Mouse (Mus musculus): ENCODE data around the gene Hspb2. TPM values are rescaled to one million over a fixed set of nuclear protein-coding genes. Genes with fewer than 3 reads are reported as not detected.
A peak's percentile ranks its signal among the peaks of the same experiment; 100 is the strongest.

The Hspb2 gene
- total RNA-seq (2021), result 100 to 1,000 TPM; 120 to 128 TPM
- long read RNA-seq, experiment 1, transcript Hspb2-201 (2 exons, 773 nt), result major isoform, 81 of 90 reads
- long read RNA-seq, experiment 1, transcript Hspb2-202 (2 exons, 552 nt), result minor isoform, 5 of 90 reads
- long read RNA-seq, experiment 1, partial matches to known transcripts, result 0 of 90 reads
- long read RNA-seq, experiment 1, other reads (novel, unspliced or antisense), result 4 of 90 reads
- long read RNA-seq, experiment 2, transcript Hspb2-201 (2 exons, 773 nt), result major isoform, 88 of 95 reads
- long read RNA-seq, experiment 2, partial matches to known transcripts, result 0 of 95 reads
- long read RNA-seq, experiment 2, other reads (novel, unspliced or antisense), result 5 of 95 reads

DNA sequence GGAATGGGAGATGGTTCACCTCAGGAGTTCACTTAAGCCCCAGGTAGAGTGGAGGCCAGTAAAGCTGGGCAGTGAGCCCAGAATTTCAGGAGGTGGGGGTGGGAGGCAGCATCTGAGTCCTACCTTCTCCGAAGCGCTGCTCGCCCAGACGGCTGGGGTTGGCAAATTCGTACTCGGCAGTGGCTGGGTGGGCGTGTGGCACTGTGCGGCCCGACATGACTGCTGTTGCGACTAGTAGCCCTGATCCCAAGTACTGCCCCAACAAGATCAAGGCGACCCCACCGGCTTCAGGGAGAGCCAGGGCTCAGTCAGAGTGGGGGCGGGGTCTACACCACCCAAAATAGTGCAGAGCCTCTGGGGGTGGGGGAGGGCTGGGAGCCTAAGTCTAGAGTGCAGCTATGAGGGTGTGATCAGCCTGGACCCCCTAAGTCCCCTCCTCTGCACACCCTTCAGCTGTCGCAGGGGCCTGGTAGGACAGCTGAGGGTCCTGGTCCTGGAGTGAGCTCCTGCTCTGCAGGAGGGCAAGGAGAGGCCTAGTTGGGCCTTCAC is at the start of gene Hspb2:
Gene Hspb2, minus strand, starts transcription at position 301 of the 549 bp plus-strand sequence.
- peak; percentile 63 for DNase-seq

GRCm38 (mm10) chr9:50800985-50801384 is 48.8 kb upstream of the Hspb2 start:
- peak; percentile 29 for DNase-seq

- no peak for DNase-seq
Measured at GRCm38 (mm10) chr9:50798368-50798767, 46.2 kb upstream of the Hspb2 start.

DNA sequence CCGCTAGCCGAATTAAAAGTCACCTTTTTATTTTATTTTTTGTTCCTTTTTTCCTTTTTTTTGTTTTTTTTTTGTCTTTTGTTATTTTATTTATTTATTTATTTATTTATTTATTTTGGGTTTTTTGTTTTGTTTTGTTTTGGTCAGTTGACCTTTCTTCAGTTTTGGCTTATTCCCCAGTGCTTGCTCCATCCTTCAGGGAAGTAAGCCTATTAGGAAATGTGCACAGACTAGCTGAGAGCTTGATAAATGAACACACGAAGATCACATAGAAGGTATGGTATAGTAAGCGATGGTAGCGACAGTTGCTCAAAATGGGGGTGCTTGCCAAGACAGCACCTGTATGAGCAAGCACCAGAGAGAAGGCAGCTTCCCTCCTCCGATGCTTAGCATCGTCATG is 45.5 kb upstream of the Hspb2 start:
- no peak for DNase-seq

GRCm38 (mm10) chr9:50796776-50797175 is 44.6 kb upstream of the Hspb2 start:
- no peak for DNase-seq

- DNase-seq, result no peak
Measured at GRCm38 (mm10) chr9:50795266-50795665, 43.1 kb upstream of the Hspb2 start.

DNA sequence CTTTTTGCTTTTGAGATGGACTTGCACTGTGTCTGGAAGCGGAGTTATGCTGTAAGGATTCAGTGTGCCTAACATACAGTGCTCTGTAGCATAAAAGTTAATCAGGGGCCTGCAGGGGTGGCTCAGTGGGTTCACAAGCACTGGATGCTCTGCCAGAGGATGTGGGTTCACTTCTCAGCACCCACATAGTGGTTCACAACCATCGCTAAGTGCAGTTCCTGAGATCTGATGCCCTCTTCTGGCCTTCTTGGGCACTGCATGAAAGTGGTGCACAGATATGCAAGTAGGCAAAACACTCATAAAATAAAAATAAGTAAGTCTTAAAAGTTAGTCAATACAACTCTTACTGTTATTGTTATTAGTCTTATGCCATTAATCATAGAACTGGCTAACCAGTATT is 30.0 kb upstream of the Hspb2 start:
- peak; percentile 29 for DNase-seq

- no peak for DNase-seq
Measured at GRCm38 (mm10) chr9:50776162-50776760, 24.1 kb upstream of the Hspb2 start.

DNA sequence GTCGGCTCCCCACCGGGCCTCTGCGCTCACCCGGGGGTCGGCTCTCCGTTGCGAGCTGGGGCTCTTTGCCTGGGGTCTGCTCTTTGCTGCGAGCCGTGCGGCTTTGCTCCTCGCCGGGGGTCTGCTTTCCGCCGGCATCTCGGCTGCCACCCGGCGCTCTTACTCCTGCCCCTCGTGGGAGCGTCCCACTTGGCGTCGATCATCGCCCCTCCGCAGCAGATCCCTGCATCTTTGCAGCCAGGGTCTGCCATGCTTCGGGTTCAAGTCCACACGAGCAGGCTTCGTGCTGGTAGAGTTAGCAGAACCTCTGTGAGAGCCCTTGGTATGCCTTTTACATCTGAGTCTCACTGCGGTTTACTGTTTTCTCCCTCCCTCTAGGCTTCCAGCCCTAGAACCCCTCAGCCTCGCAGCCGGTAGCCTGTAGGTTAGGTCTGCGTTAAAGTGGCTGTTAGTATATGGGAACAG is 23.5 kb upstream of the Hspb2 start:
- DNase-seq, result peak; percentile 33

GRCm38 (mm10) chr9:50774991-50775612 is 22.9 kb upstream of the Hspb2 start, which contains the start of the genes Alg9 and 1110032A03Rik:
Alg9 (plus strand) TSS chr9:50775019.
1110032A03Rik (minus strand) TSS chr9:50775520.
- DNase-seq, result peak; percentile 90

- DNase-seq, result no peak
Measured at GRCm38 (mm10) chr9:50774026-50774462, 21.9 kb upstream of the Hspb2 start.

GRCm38 (mm10) chr9:50770011-50770410 is 17.9 kb upstream of the Hspb2 start:
- no peak for DNase-seq

GRCm38 (mm10) chr9:50768107-50769002 is 16.2 kb upstream of the Hspb2 start, which contains the start of gene Fdxacb1:
Fdxacb1 (plus strand) TSS chr9:50768236.
- peak; percentile 94 for DNase-seq

DNA sequence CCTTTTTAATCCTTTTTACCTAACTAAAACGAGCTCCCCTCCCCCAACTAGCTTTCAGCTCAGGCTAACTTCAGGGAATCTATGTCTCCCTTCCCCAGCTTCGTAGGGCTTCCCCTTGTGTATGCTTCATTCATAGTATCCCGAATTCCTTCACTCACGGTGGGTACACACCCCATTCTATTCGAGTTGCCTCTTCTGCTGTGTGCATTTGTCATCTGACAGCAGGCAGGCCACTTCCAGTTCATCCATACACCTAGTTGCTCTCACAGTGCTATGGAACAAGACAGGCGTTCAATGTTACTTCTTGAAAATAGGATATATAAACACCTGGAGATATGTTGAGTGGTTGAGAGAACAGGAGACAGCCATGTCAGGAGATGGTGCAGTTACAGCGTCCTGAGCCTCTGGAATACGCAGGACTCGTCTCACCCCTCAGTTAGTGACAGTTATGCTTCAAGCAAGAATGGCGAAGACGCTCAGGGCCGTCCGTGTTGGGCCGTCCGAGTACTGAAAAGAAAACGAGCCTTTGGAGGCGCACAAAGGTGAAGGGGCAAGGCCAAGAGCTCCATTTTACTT is 15.5 kb upstream of the Hspb2 start:
- DNase-seq, result no peak

GRCm38 (mm10) chr9:50763331-50763730 is 11.2 kb upstream of the Hspb2 start:
- no peak for DNase-seq

GRCm38 (mm10) chr9:50761520-50762243 is 9.5 kb upstream of the Hspb2 start:
- no peak for DNase-seq

DNA sequence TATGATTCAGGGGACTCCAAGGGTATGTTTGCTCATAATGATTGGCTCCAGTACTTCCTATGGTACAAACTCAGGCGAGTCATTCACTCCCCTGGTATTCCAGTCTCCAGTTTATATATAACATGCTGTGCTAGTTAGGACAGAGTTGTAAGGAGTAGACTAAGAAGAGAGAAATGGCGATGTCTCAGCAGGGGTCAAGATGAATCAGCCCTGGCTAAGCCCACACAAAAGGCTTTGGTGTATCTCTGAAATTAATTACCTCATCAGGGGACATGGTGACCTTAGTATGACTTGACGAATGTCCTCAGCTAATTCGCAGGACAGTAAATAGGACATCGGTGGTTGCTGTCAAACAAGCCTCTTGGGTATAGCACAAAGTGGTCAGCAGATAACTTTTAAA is 4.6 kb upstream of the Hspb2 start:
- DNase-seq, result no peak

GRCm38 (mm10) chr9:50753947-50754346 is 1.8 kb upstream of the Hspb2 start:
- DNase-seq, result no peak

GRCm38 (mm10) chr9:50752784-50753615 is 846 bp upstream of the Hspb2 start:
- peak; percentile 91 for DNase-seq

DNA sequence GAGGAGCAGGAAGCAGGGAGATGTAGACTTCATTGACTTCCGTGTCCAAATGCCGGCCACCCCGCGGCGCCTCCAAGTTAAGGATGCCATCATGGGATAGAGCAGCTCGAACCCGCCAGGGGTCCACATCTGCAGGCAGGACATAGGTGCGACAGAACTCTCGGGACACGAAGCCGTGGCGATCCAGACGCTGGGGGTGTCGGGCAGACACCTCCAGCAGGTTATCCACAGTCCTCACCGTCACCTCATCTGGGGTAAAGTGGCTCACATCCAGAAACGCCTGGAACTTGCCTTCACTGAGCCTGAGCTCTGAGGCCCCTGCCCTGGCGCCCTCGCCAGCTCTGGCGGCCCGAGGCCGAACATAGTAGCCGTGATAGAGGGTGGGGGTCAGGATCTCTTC is 831 bp downstream of the Hspb2 start, which contains the start of gene Cryab:
Gene Cryab, plus strand, starts transcription at position 3 of the 400 bp plus-strand sequence.
- DNase-seq, result peak; percentile 28
